Mouse (Mus musculus): Measurements from ENCODE around the gene Strbp. TPM values are rescaled to one million over a fixed set of nuclear protein-coding genes. Genes with fewer than 3 reads are reported as not detected.

Strbp gene
- polyA plus RNA-seq, 1 experiment from 2014 or later: 114 TPM

DNA sequence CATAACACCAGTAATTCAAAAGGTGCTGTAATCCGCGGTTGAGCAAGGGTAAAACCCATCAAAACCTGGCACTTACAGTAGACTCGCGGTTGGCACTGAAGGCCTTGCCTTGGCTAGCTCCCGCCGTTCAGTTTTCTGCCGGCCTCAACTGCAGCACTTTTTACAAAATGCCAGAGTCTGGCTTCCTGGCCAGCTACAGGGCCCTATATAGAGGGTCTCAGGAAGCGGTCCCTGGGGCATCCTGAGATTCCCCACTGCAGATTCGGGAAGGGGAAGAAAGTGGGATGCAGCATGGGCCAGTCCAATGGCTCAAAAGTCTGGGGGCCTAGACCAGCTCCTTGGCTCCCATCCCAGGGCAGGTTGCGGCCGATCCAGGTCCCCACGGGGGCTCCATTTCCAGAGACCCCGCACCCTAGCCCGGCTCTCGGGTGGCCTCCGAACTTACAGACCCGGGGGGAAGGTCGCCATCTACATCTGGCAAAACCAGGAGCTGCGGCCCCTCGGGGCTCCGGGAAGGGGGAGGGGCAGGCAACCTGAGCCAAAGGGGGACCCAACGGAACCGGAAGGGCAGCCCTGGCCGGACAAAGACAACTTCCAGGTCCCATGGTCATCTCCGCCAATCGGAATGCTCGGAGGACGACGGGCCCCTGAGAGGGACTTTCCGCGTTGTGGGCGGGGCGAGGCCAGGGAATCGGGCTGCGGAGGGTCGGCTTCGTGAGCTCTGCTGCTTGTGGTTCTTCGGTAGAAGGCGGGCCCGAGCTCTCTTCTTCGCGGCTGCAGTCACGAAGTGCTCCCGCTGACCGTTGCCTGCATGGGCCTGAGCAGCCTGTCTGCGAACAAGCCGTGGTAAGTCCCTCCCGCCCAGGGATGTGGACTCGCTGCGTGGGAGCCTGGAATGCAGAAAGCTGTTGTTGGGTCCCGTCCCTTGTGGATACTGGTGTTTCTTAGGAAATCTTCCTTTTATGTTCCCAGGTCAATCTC, 260.8 kb downstream of the Strbp start, which contains the start of the genes Zbtb26, Zbtb6 and Rabgap1:
Zbtb26 (minus strand) TSS at position 525 of the 981 bp plus-strand sequence.
Zbtb6 (minus strand) TSS at position 561 of the 981 bp plus-strand sequence.
Rabgap1 (plus strand) TSS at position 669 of the 981 bp plus-strand sequence.
- Histone ChIP-seq H3K9ac (ENCODE audit: low read length) (peak within 1 kb of the TSS; percentile 92), H3K4me1 (ENCODE audit: control insufficient read depth, insufficient read depth, low read length) (peaks cover 11% of the 10 kb centered on the region; the same call in 1 of the 2 replicates), H3K4me3 (ENCODE audit: low read depth, low read length) (peak within 1 kb of the TSS; percentile 82), H3K27ac (ENCODE audit: low read depth, low read length) (peak within 1 kb of the TSS; percentile 82), H3K36me3 (ENCODE audit: control insufficient read depth, insufficient read depth, low read length) (no peaks in the 10 kb centered on the region), H3K9me3 (replicated peaks; ENCODE audit: control insufficient read depth, low read length) (no peaks in the 10 kb centered on the region), H3K27me3 (replicated peaks; ENCODE audit: control insufficient read depth, insufficient read depth, low read length) (no peaks in the 10 kb centered on the region), H3K4me2 (ENCODE audit: low read length) (peak within 1 kb of the TSS; percentile 65)
- DNase-seq (ENCODE audit: low spot score) (peak; percentile 97), ATAC-seq (peak; percentile 99)
- WGBS: 1% methylated on average over 51 of the region's 51 CpGs

Small RNA genes within 50 kb of the gene (microRNA-seq; reads per million reads assigned to microRNA genes)
- not detected for gene Mir5128

Other genes starting within 250 kb of the Strbp start
- 20.4 and 25.9 TPM in 2 replicates for gene Gpr21, start 187.5 kb downstream of the Strbp start, polyA plus RNA-seq (2014; fragmentation: Nextera tagmentation; extraction: Ambion mirVana)
- 4.0 and 4.2 TPM in 2 replicates for gene Crb2, start 72.4 kb upstream of the Strbp start, polyA plus RNA-seq (2014; fragmentation: Nextera tagmentation; extraction: Ambion mirVana)